Mouse (Mus musculus): ENCODE results near the gene Xkr7.
A peak's percentile ranks its signal among the peaks of the same experiment; 100 is the strongest.

The Xkr7 gene

GRCm38 (mm10) chr2:153031126-153032082 lies at the start of gene Xkr7:
Xkr7 (plus strand) TSS chr2:153031852.
- DNase-seq (ENCODE audit: low read depth in 1 of 2, low spot score in 2 of 2): no peak

- no peak for DNase-seq (ENCODE audit: low read depth in 1 of 2, low spot score in 2 of 2)
Observed at GRCm38 (mm10) chr2:152985582-152985981, 46.1 kb upstream of the Xkr7 start.

GRCm38 (mm10) chr2:152991529-152991928 lies 40.1 kb upstream of the Xkr7 start:
- no peak for DNase-seq (ENCODE audit: low read depth in 1 of 2, low spot score in 2 of 2)

GRCm38 (mm10) chr2:152997046-152997445 lies 34.6 kb upstream of the Xkr7 start:
- DNase-seq (ENCODE audit: low read depth in 1 of 2, low spot score in 2 of 2): no peak

- DNase-seq (ENCODE audit: low read depth in 1 of 2, low spot score in 2 of 2): no peak
Observed at GRCm38 (mm10) chr2:153002492-153003248, 29.0 kb upstream of the Xkr7 start.

GRCm38 (mm10) chr2:153003681-153004338 lies 27.8 kb upstream of the Xkr7 start:
- DNase-seq (ENCODE audit: low read depth in 1 of 2, low spot score in 2 of 2): no peak

- DNase-seq (ENCODE audit: low read depth in 1 of 2, low spot score in 2 of 2): no peak
Observed at GRCm38 (mm10) chr2:153005981-153006380, 25.7 kb upstream of the Xkr7 start.

GRCm38 (mm10) chr2:153009192-153009973 lies 22.3 kb upstream of the Xkr7 start:
- DNase-seq (ENCODE audit: low read depth in 1 of 2, low spot score in 2 of 2): no peak

GRCm38 (mm10) chr2:153013724-153014515 lies 17.7 kb upstream of the Xkr7 start:
- DNase-seq (ENCODE audit: low read depth in 1 of 2, low spot score in 2 of 2): no peak

GRCm38 (mm10) chr2:153014758-153015593 lies 16.7 kb upstream of the Xkr7 start, which contains the start of gene Pdrg1:
Pdrg1 (minus strand) TSS chr2:153015427.
- peak; percentile 79 to 92 for DNase-seq (ENCODE audit: low read depth in 1 of 2, low spot score in 2 of 2)

GRCm38 (mm10) chr2:153015804-153016203 lies 15.8 kb upstream of the Xkr7 start:
- DNase-seq (ENCODE audit: low read depth in 1 of 2, low spot score in 2 of 2): no peak

GRCm38 (mm10) chr2:153016786-153017185 lies 14.9 kb upstream of the Xkr7 start:
- DNase-seq (ENCODE audit: low read depth in 1 of 2, low spot score in 2 of 2): no peak

- DNase-seq (ENCODE audit: low read depth in 1 of 2, low spot score in 2 of 2): no peak
Observed at GRCm38 (mm10) chr2:153019355-153019754, 12.3 kb upstream of the Xkr7 start.

- DNase-seq (ENCODE audit: low read depth in 1 of 2, low spot score in 2 of 2): no peak
Observed at GRCm38 (mm10) chr2:153021163-153021562, 10.5 kb upstream of the Xkr7 start.

GRCm38 (mm10) chr2:153022855-153023254 lies 8.8 kb upstream of the Xkr7 start:
- DNase-seq (ENCODE audit: low read depth in 1 of 2, low spot score in 2 of 2): no peak

GRCm38 (mm10) chr2:153026052-153026451 lies 5.6 kb upstream of the Xkr7 start:
- DNase-seq (ENCODE audit: low read depth in 1 of 2, low spot score in 2 of 2): no peak

GRCm38 (mm10) chr2:153027501-153027900 lies 4.2 kb upstream of the Xkr7 start:
- DNase-seq (ENCODE audit: low read depth in 1 of 2, low spot score in 2 of 2): no peak

- DNase-seq (ENCODE audit: low read depth in 1 of 2, low spot score in 2 of 2): no peak
Observed at GRCm38 (mm10) chr2:153030422-153030821, 1.2 kb upstream of the Xkr7 start.
